Mouse (Mus musculus) kidney, postnatal 10 days (tissue): ENCODE measurements around the gene Fpr1.
"Not testable (repeated sequence)": the region's sequence is repeated elsewhere in the genome, so short reads cannot be mapped to it uniquely, and the experiment has no call there.

Source experiments
- DNase-seq: peaks from one replicate; pipeline ENCODE4 v3.0.0; 2021; ENCODE audit warnings: mixed read lengths

Gene Fpr1

DNA sequence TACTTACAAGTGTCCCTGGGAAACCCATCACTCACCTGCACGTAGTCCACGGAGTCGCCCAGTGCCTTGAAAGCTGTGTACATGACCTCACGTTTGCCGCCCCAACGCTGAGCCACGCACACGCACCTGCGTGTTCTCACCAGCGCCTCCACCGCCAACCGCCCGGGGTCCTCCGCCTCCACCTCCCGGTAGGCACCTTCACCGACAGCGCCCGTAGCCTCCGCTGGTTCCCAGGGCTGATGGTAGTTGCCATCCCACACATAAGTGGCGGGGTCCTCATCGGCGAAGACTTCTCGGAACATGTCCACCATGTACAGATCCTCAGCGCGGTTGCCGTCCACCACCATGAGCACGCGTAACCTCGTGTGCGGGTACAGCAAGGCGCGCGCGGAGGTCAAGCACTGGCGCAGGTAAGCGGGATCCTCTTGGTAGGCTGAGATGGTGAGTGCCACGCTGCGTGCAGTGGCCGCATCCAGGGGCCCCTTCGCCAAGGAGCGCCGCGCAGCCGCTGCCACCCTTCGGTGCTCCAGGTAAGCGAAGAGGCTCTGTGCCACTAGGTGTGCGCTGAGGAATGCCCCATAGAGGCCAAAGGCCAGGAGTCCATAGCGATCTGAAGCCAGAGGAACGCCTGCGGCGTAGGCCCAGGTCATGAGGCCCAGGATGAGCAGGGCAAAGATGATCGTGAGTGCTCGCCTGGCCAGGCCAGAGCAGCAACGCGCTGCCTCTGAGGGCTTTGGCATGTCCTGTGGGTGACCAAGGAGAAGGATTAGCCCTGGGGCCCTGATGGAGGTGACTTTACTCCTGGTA, 33.6 kb downstream of the Fpr1 start:
- DNase-seq: no peak

GRCm38 (mm10) chr17:17848988-17849387, 34.8 kb downstream of the Fpr1 start:
- DNase-seq: no peak

DNA sequence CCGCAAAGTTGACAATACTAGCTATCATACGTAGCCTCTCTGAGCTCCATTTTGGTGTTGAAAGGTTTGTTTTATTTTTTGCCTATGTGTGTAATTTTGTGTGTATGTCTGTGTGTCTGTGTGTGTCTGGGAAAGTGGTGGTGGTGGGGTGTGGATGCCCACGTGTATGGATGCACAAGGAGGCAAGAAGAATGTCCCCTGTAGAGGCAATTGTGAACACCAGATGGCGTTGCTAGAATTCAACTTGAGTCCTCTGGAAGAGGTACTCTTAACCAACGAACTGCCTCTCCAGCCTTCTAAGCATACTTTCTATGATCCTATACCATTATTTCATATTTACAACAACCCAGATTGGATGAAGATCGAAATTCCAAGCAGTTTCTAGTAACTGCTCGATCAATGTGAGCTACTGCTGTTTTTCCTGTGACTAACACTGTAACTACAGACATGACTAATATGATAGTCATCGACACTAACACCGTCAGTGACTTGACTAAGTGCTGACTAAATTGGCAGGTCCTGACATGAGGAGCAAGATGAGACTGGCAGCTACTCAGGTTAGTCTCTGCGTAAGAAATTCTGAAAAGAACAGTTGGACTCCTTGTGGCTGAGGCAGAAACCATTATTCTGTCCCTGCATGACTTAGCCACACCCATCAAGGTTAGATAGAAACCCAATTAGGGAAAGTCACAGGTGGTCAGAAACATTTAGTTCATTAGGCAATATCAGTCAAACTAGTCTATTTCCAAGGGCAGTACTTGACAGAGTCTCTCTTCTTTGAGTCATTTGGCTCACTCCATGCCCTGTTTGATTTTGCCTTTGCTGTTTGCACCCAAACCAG, 38.3 kb downstream of the Fpr1 start:
- DNase-seq: peak; percentile 30

GRCm38 (mm10) chr17:17844606-17845005, 39.1 kb downstream of the Fpr1 start:
- not testable (repeated sequence) for DNase-seq

- peak; percentile 21 for DNase-seq
Observed at GRCm38 (mm10) chr17:17843534-17844261, 40.0 kb downstream of the Fpr1 start.

GRCm38 (mm10) chr17:17840796-17841195, 42.9 kb downstream of the Fpr1 start:
- DNase-seq: no peak

DNA sequence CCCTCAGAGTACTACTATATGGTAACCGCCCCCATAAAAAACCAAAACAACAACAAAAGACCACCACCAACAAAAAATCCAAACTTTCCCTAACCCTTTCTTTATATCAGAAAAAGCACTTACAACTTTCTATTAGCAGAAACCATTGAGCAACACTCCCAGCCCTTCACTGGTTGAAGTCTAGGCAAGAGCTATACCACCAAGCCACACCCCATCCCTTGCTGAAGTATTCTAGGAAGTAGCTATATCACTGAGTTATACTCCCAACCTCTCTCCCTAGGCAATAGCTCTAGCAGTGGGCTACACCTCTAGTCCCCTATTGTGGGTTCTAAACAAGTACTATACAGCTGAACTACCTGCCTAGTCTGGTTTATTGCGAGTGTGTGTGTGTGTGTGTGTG, 44.5 kb downstream of the Fpr1 start:
- no peak for DNase-seq

DNA sequence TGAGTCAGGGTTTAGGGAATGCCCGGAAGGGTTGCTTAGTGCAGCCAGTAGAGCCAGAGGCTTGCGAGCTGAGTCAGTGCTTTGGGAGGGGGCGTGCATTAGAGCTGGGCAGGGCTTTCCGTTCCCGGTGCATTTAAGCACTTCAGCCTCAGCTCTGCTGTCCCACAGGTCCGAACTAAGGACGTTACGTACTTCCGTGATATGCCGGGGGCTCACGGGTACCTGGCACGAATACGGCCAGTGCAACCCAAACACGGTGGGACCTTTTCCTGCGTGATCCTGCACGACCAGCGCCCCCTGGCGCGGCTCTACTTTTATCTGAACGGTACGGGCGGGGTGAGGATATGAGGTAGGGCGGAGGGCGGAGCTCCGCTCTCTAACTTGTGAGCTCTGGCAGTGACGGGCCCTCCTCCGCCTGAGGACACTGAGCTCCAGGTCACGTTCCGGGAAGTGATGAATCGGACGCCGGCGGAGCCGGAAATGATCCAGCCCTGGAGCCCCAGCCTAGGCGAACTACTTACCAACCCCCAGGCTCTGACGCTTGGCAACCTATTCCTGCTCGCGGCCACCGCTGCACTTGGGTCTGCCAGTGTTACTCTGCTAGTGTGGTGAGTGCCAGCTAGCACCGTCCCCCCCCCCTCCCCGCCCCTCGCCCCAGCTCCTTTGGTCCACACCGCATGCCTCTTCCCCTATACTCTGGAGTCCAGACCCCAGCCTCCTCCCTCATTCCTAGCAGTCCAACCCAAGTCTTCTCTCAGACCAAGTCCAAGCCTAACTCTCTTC, 45.6 kb downstream of the Fpr1 start:
- peak; percentile 98 for DNase-seq

DNA sequence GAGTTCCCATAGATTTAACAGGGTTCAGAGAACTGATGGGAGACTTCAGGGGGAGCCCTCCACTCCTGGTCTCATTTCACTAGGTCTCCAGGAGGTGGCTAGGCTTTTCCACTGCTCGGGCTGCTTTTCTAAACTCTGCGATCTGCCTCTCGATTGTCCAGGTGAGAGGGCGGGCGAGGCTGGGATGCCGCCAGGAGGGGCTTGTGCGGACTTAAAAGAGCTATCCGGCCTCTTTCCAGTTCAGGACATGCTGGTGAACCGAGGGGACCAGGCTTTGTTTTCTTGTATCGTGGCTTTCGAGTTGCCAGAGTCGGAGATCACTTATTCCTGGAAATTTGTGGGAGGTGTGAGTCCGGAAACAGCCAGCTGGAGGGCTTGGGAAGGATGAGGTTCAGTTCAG, 46.3 kb downstream of the Fpr1 start:
- DNase-seq: peak; percentile 47

DNA sequence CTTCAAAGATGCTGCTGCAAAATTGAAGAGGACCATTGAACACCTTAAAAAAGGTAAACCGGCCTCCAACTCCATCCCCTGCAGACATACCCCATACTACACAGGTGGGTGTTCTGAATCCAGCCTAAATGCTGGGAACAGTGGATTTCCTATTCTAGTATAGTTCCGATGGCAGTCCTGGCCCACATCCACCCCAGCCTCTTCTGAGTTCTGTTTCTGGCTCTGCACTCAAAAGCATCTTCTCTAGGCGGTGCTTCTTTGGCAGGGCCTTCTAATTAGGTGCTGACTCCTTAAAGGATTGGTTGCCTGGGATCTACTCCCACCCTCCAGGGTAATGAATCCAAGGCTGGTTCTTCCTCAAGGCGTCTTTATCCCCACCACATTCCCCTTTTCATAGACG, 47.6 kb downstream of the Fpr1 start:
- DNase-seq: no peak

- peak; percentile 79 for DNase-seq
Observed at GRCm38 (mm10) chr17:17834896-17835295, 48.8 kb downstream of the Fpr1 start.

DNA sequence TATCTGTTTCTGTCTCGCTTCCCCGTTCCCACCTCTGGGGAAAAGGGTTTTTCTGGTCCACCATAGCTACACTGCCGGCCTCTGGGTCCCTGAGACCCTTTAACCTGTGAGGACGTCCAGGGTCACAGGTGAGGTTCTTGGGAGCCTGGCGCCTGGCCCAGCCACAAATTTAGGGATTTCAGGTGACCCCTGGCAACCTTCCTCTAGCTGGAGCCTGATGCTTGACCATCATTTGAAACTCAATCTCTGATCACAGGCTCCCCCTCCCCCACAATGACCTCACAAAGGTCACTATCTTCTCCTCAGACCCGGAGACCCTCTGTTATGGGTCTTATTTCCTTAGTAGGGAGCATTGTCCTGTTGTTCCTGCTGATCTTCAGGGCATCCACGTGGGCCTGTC, 53.0 kb downstream of the Fpr1 start:
- DNase-seq: peak; percentile 23

- no peak for DNase-seq
Observed at GRCm38 (mm10) chr17:17829816-17830535, 53.8 kb downstream of the Fpr1 start.

- peak; percentile 41 for DNase-seq
Observed at GRCm38 (mm10) chr17:17829052-17829785, 54.5 kb downstream of the Fpr1 start.

GRCm38 (mm10) chr17:17828191-17828981, 55.4 kb downstream of the Fpr1 start:
- peak; percentile 78 for DNase-seq

- DNase-seq: peak; percentile 92
Observed at GRCm38 (mm10) chr17:17827658-17828190, 56.0 kb downstream of the Fpr1 start.

GRCm38 (mm10) chr17:17826751-17827657, 56.7 kb downstream of the Fpr1 start, which contains the start of gene Spaca6:
Gene Spaca6, plus strand, starts transcription at chr17:17827158.
- peak; percentile 98 for DNase-seq
